Mouse (Mus musculus): ENCODE data around the gene Ate1.
"Not testable (repeated sequence)": the region's sequence is repeated elsewhere in the genome, so short reads cannot be mapped to it uniquely, and the experiment has no call there.

Ate1 gene

DNA sequence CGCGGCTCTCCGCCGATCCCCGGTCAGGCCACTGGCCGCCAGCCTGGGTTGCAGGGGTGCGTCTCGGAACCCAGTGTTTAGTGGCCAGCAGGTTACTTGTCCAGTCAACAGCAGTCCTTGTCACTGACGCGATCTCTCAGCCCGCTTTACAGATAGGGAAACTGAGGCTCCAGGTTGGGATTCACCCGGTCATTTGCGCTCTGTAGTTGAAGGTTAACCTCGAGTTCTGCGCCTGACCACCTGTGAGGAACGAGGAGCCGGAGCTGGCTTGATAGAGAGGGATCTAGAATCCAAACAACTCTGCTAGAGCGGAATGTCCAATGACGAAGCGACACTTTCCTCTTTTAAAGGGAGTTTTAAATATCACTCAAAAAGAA is at the start of gene Ate1:
TSS of gene Ate1 (minus strand) at position 321 of the 377 bp plus-strand sequence.
- DNase-seq (ENCODE audit: low spot score), result no peak

DNA sequence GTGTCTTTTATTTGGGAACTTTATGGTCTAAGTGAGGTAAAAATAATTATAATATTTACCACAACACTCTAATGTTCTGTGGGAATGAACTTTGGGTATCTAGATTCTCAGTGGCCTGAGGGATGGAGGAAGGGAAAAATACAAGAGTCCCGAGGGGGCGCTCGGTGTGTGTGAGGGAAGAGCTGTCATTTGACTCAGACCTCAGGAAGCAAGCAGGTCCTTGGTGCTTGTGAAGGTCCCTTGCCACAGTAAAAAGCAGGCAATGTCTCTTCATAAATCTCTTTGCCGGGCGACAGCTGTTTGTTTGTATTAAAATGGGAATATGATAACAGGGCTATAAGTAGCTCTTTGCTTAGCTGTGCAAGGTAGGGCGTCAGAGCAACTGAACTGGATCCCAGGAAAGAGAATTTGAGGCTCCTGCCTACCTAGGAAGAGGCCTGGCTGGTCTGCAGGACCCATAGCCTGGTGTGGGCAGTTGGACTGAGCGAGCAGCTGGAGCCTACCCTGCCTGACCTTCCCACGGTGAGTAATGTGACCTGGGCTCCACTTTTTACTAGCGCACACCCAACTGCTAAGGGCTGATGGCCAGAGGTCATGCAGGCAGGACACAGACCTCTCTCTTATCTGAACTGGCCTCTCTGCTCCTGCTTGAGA is 48.7 kb upstream of the Ate1 start:
- DNase-seq (ENCODE audit: low spot score), result no peak

DNA sequence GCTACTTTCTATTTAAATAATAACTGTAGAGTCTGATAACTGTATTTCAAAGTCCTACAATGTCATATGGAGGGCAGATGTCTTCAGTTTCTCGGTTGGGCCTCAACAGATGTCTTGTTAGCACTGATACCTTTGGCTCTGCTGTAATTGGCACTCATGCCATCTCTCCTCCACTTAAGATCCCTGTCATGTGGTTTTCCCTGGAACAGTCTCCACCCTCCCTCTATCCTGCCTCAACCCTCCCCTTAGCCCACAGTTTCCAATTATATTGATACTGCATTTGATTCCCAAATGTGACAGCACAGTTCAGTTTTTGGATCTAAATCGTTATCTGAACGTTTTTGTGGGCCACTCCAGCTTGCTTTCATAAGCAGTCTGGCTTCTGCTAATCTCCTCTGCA is 44.4 kb upstream of the Ate1 start:
- DNase-seq (ENCODE audit: low spot score), result no peak

DNA sequence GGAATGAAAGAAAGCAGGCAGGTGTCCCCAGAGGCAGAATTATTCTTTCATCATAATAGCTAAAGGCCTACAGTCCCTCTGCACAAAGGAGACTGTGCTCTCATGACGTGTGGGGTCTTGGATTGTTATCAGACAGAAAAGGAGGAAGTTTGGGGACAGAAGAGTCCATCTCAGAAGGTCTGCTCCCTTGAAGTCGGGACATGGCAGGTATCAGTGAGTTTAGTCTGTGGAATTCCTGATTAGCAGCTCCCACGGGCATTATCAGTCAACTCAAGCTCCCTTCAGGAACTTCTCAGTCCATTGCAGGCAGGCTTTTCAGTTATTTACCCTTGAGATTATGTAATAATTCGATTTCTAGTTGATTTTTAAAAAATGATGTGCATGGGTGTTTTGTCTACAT is 43.7 kb upstream of the Ate1 start:
- no peak for DNase-seq (ENCODE audit: low spot score)

- no peak for DNase-seq (ENCODE audit: low spot score)
These were observed 43.1 kb upstream of the Ate1 start for GRCm38 (mm10) chr7:130563276-130563675.

DNA sequence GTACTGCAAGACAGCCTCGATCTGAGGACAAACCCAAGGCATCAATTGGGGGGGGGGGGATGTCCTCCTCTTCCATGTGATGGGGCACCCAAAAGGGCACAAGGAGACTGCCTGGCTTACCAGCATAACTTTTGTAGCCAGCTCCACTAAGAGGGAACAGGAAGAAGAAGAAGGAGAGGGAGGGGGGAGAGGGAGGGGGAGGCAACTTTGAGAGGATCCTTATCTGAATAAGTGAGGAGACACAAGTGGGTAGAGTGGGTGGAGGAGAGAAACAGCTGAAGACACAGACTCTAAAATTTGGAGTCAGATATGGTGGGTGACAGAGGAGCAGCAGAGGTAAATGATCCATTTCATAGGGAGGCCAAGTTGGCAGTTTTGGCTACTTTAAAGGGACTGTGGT is 40.8 kb upstream of the Ate1 start:
- DNase-seq (ENCODE audit: low spot score), result no peak

- DNase-seq (ENCODE audit: low spot score), result no peak
These were observed 38.4 kb upstream of the Ate1 start for GRCm38 (mm10) chr7:130558592-130558991.

- DNase-seq (ENCODE audit: low spot score), result no peak
These were observed 35.4 kb upstream of the Ate1 start for GRCm38 (mm10) chr7:130555597-130555996.

DNA sequence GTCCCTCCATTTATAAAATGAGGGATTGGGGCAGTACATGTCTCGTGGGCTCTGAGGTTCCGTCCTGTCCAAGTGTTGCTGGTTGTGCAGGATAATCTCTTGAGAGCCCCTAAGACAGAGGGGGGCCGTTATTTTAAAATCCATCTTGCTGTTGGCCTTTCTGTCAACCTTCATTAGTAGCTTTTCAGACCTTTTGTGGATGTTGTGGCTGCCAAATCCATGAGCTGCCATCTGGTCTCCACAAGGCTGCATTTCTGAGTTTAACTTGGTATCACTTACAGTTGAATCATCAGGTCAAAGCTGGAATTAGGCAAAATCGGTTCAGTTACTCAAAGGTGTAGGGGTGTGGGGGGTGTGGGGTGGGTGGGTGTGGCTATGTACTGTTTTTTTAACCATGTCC is 33.2 kb upstream of the Ate1 start:
- DNase-seq (ENCODE audit: low spot score), result no peak

- no peak for DNase-seq (ENCODE audit: low spot score)
These were observed 32.6 kb upstream of the Ate1 start for GRCm38 (mm10) chr7:130552780-130553179.

- DNase-seq (ENCODE audit: low spot score), result no peak
These were observed 27.5 kb upstream of the Ate1 start for GRCm38 (mm10) chr7:130547635-130548175.

GRCm38 (mm10) chr7:130546791-130547484 is 26.8 kb upstream of the Ate1 start:
- peak; percentile 86 for DNase-seq (ENCODE audit: low spot score)

GRCm38 (mm10) chr7:130546421-130546790 is 26.2 kb upstream of the Ate1 start:
- DNase-seq (ENCODE audit: low spot score), result no peak

- DNase-seq (ENCODE audit: low spot score), result no peak
These were observed 25.7 kb upstream of the Ate1 start for GRCm38 (mm10) chr7:130545893-130546292.

DNA sequence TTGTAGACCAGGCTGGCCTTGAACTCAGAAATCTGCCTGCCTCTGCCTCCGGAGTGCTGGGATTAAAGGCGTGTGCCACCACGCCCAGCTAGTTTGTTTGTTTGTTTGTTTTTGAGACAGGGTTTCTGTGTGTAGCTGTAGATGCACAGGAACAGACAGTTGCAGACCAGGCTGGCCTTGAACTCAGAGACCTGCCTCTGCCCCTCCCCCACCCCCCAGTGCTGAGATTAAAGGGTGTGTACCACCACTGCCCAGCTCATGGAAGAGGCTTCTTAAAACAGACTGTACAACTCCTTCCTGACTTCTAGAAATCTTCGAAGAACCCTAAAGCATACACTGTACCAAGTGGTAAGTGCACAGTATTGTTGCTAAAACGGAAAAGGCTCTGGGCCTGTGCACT is 25.2 kb upstream of the Ate1 start:
- DNase-seq (ENCODE audit: low spot score), result no peak

DNA sequence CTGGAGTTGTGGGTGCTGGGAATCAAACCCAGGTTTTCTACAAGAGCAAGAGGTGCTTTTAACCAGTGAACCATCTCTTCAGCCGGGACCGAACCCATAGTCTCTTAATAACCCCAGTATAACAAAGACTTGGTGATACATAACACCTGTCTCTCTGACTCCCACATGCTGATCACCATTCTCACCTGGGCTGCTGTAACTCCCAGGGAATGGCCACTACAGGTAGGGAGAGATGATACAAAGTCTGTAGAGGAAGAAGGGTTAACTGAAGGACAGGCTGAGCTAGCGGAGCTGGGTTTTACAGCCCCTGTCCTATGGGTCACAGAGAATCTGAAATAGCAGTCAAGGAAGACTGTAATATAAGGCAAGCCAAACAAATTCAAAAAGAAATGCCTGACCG is 23.0 kb upstream of the Ate1 start:
- no peak for DNase-seq (ENCODE audit: low spot score)

GRCm38 (mm10) chr7:130540176-130540575 is 20.0 kb upstream of the Ate1 start:
- no peak for DNase-seq (ENCODE audit: low spot score)

- DNase-seq (ENCODE audit: low spot score), result no peak
These were observed 16.9 kb upstream of the Ate1 start for GRCm38 (mm10) chr7:130537068-130537467.

- no peak for DNase-seq (ENCODE audit: low spot score)
These were observed 15.0 kb upstream of the Ate1 start for GRCm38 (mm10) chr7:130535174-130535573.

DNA sequence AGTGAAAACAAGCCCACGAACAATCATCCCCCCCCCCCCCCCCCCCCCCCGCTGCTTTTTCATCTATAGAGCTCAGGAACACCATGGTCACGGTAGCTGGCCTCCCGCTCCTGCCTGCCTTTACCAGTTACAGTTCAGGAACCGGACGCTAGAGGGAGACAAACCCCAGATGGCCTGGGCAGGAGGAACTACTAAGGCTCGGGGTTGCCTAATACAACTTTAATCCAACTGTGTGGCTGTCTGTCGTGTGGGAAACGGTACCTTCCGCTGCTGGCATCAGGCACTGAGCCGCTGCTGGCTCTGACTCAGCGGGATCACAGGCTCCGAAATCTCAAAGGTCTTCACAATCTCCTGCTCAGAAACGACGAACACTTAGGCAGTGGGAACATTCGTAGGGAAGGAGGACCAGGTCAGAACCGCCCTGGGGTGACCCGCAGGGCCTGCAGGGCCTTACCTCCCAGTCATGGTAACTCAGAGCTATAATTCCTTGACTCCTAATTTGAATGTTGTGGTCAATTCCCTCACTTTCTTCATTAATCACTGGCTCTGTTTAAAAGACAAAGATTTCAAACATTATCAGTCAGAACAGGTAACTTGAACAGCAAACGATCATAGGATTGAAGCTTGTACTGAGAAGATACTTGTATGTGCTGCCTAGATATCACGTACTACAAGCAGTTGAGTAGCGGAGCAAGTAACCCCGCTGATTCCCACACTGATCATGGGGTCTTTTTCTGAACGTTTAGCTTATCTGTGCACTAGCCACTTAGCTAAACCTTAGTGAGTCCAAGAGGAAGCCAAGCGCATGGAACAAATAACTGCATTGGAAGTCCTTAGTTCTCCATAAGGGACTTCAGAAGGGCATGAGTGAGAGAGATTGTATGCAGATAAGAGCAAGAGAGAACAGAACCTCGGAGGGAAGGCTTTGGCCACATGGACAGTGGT is 13.4 kb upstream of the Ate1 start:
- DNase-seq (ENCODE audit: low spot score), result peak; percentile 81

DNA sequence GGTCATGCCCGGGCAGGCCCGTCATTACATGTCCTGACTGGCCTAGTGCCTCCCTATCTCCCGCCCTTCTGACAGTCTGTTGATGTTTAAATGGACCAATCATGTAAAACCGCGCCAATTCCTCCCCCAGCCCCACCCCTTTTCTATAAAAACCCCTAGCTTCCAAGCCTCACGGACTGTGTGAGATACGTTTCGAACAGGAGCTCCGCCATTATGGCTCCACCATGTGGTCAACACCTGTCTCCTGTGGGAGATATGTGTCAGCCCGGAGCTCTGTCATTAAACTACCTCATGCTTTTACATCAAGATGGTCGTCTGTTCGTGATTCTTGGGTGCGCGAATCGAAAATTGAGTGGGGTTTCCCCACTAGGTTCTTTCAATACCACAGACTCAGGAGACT is 11.0 kb upstream of the Ate1 start:
- DNase-seq (ENCODE audit: low spot score), result not testable (repeated sequence)

DNA sequence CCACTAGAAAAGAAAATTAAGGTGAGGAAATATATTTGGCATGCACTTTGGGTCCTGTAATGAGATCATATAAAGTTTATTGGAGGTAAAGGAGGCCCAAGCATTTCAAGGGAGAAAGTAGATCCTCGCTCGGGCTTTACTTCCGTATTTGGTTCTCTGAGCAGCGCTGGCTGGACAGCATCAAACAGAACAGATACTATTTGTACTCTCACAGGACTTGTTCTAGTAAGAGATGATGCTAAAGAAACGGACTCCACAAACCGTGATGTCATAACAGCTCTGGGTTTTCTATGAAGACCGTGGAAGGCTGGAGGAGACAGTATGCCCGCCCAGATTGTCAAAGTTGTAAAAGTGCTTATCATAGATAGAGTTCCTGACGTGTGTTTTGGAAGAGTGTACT is 7.1 kb upstream of the Ate1 start:
- no peak for DNase-seq (ENCODE audit: low spot score)

DNA sequence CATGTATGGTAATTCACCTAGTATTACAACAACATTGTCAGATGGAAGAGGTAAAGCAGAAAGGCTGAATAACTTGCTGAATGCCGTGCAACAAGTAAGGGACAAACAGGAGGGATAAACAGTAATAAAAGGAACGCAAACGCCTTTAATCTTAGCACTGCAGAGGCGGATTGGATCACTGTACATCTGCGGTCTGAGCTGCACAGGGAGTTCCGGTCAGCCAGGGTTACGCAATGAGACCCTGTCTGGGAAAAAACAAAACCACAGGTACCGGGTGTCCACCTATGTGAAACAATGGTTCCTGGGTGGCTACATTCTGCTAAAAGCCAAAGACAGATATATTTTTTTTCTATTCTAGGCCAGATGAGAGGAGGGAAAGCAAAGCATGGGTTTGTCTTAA is 3.3 kb upstream of the Ate1 start:
- no peak for DNase-seq (ENCODE audit: low spot score)
